10 mouse cellular contexts compared by ENCODE assay signal in genomic region chr10:62300006-62300827, GRCm38 (mm10). TPM values are rescaled to one million over a fixed set of nuclear protein-coding genes. Genes with fewer than 3 reads are reported as not detected.
DNase-seq lines count a peak whose midpoint lies in the region; ATAC-seq and TF ChIP-seq lines count a peak whose summit lies in the region.
"Had no signal": no experiment of that assay in that cellular context is flagged by ENCODE, and none has a peak within 500 bp of the region (broad histone marks: within the 10 kb centered on the region; RNA-seq: fewer than 3 reads in every experiment).

No protein-coding gene starts in this region.

- no peaks in the 10 kb centered on the region for H3K27me3 ChIP-seq in hindbrain, postnatal 0 days (ENCODE audit: insufficient read depth, low read length)
- no peaks in the 10 kb centered on the region for H3K27me3 ChIP-seq in hindbrain, embryonic 11.5 days (ENCODE audit: control insufficient read depth, insufficient read depth, low read length)
- no peaks in the 10 kb centered on the region for H3K27me3 ChIP-seq in C2C12 (ENCODE audit: control insufficient read depth, insufficient read depth, insufficient read length)
- H3K27me3 ChIP-seq in heart, embryonic 14.5 days (ENCODE audit: control insufficient read depth, insufficient read depth, low read length), result no peaks in the 10 kb centered on the region
- no peaks in the 10 kb centered on the region for H3K27me3 ChIP-seq in forebrain, embryonic 13.5 days
- H3K27me3 ChIP-seq in kidney, embryonic 14.5 days (ENCODE audit: control insufficient read depth, insufficient read depth, low read length), result no peaks in the 10 kb centered on the region
- H3K27me3 ChIP-seq: midbrain, embryonic 12.5 days had no signal

- no peaks in the 10 kb centered on the region for H3K36me3 ChIP-seq in hindbrain, postnatal 0 days (ENCODE audit: insufficient read depth, low read length)
- no peaks in the 10 kb centered on the region for H3K36me3 ChIP-seq in hindbrain, embryonic 11.5 days (ENCODE audit: control insufficient read depth, insufficient read depth, low read length)
- peaks cover 42% of the 10 kb centered on the region for H3K36me3 ChIP-seq in C2C12 (ENCODE audit: control insufficient read depth, insufficient read depth)
- H3K36me3 ChIP-seq in heart, embryonic 14.5 days (ENCODE audit: control insufficient read depth, insufficient read depth, low read length), result peaks cover 90% of the 10 kb centered on the region
- 0 out of 2 replicates have a peak, but pooled peaks cover 9% of the 10 kb centered on the region for H3K36me3 ChIP-seq in forebrain, embryonic 13.5 days (ENCODE audit: poor library complexity, severe bottlenecking)
- peaks cover 6% of the 10 kb centered on the region; the same call in 1 of the 2 replicates for H3K36me3 ChIP-seq in kidney, embryonic 14.5 days (ENCODE audit: control insufficient read depth, insufficient read depth, low read length)
- H3K36me3 ChIP-seq: midbrain, embryonic 12.5 days had no signal

- peaks cover 15% of the 10 kb centered on the region for H3K79me2 ChIP-seq in C2C12 (ENCODE audit: control insufficient read depth, insufficient read depth)

- H3K4me1 ChIP-seq in hindbrain, postnatal 0 days (ENCODE audit: insufficient read depth, low read length), result no peaks in the 10 kb centered on the region
- H3K4me1 ChIP-seq in hindbrain, embryonic 11.5 days (replicated peaks; ENCODE audit: control insufficient read depth, insufficient read depth, low read length), result no peaks in the 10 kb centered on the region
- H3K4me1 ChIP-seq in heart, embryonic 14.5 days (ENCODE audit: control insufficient read depth in 2 of 2, insufficient read depth in 2 of 2, low read length in 2 of 2), result peaks cover 11 to 24% of the 10 kb centered on the region in 2 experiments
- no peaks in the 10 kb centered on the region for H3K4me1 ChIP-seq in forebrain, embryonic 13.5 days
- H3K4me1 ChIP-seq in kidney, embryonic 14.5 days (ENCODE audit: control insufficient read depth, insufficient read depth, low read length), result no peaks in the 10 kb centered on the region

- TF ChIP-seq CTCF in hindbrain, postnatal 0 days (IDR thresholded peaks at IDR 0.05; ENCODE audit: low read depth), result no peak
- no peak for TF ChIP-seq CTCF in C2C12 (IDR thresholded peaks at IDR 0.05; ENCODE audit: control insufficient read depth, insufficient read depth, insufficient read length)

- 72% methylated on average over 23 of the region's 23 CpGs for WGBS in hindbrain, postnatal 0 days
- 89% methylated on average over 23 of the region's 23 CpGs for WGBS in hindbrain, embryonic 11.5 days
- WGBS in heart, embryonic 14.5 days, result 57% methylated on average over 23 of the region's 23 CpGs
- 88% methylated on average over 23 of the region's 23 CpGs for WGBS in forebrain, embryonic 13.5 days
- 84% methylated on average over 23 of the region's 23 CpGs for WGBS in kidney, embryonic 14.5 days

- H3K27ac ChIP-seq in hindbrain, postnatal 0 days, result peak overlapping the region; percentile 20; the same call in 1 of the 2 replicates
- no peak overlapping the region for H3K27ac ChIP-seq in hindbrain, embryonic 11.5 days (ENCODE audit: low read depth, low read length)
- peak overlapping the region; percentile 31 to 59; a peak in 2 of 4 replicates for H3K27ac ChIP-seq in heart, embryonic 14.5 days (replicated peaks in 1 of 2; ENCODE audit: control insufficient read depth in 1 of 2, insufficient read depth in 1 of 2, low read depth in 2 of 2, low read length in 2 of 2)
- H3K27ac ChIP-seq in forebrain, embryonic 13.5 days, result no peak overlapping the region
- H3K27ac ChIP-seq in kidney, embryonic 14.5 days (ENCODE audit: low read depth, low read length), result no peak overlapping the region
- H3K27ac ChIP-seq: midbrain, embryonic 12.5 days had no signal

- peak; percentile 54 for ATAC-seq in hindbrain, postnatal 0 days
- ATAC-seq in hindbrain, embryonic 11.5 days (ENCODE audit: low FRiP score), result no peak
- ATAC-seq in heart, embryonic 14.5 days (ENCODE audit: insufficient number of reproducible peaks, insufficient read depth, low FRiP score, low read depth), result peak; percentile 52; the same call in 1 of the 2 replicates
- no peak for ATAC-seq in forebrain, embryonic 13.5 days
- no peak for ATAC-seq in kidney, embryonic 14.5 days (ENCODE audit: low FRiP score, low TSS enrichment)

- H3K4me2 ChIP-seq in hindbrain, postnatal 0 days (ENCODE audit: low read depth, low read length), result no peak overlapping the region
- H3K4me2 ChIP-seq in hindbrain, embryonic 11.5 days (replicated peaks; ENCODE audit: low read depth, low read length), result no peak overlapping the region
- H3K4me2 ChIP-seq in heart, embryonic 14.5 days (ENCODE audit: low read length), result no peak overlapping the region
- no peak overlapping the region for H3K4me2 ChIP-seq in forebrain, embryonic 13.5 days
- no peak overlapping the region for H3K4me2 ChIP-seq in kidney, embryonic 14.5 days (replicated peaks; ENCODE audit: low read depth, low read length)
- H3K4me2 ChIP-seq: midbrain, embryonic 12.5 days had no signal

- no peaks in the 10 kb centered on the region for H3K9me3 ChIP-seq in hindbrain, postnatal 0 days (ENCODE audit: low read length)
- H3K9me3 ChIP-seq in hindbrain, embryonic 11.5 days (ENCODE audit: control insufficient read depth, low read length), result no peaks in the 10 kb centered on the region
- H3K9me3 ChIP-seq in heart, embryonic 14.5 days (ENCODE audit: control insufficient read depth, low read length), result no peaks in the 10 kb centered on the region
- no peaks in the 10 kb centered on the region for H3K9me3 ChIP-seq in forebrain, embryonic 13.5 days (replicated peaks)
- H3K9me3 ChIP-seq in kidney, embryonic 14.5 days (ENCODE audit: control insufficient read depth, low read length), result no peaks in the 10 kb centered on the region
- H3K9me3 ChIP-seq: midbrain, embryonic 12.5 days had no signal

- no peaks in the 10 kb centered on the region for H3K79me3 ChIP-seq in C2C12 (ENCODE audit: low read depth)

- no peak overlapping the region for H3K9ac ChIP-seq in hindbrain, postnatal 0 days (replicated peaks; ENCODE audit: low read length)
- no peak overlapping the region for H3K9ac ChIP-seq in hindbrain, embryonic 11.5 days (ENCODE audit: low read depth, low read length)
- no peak overlapping the region for H3K9ac ChIP-seq in heart, embryonic 14.5 days (ENCODE audit: low read length)
- no peak overlapping the region for H3K9ac ChIP-seq in forebrain, embryonic 13.5 days
- H3K9ac ChIP-seq in kidney, embryonic 14.5 days (ENCODE audit: low read depth, low read length), result no peak overlapping the region
- H3K9ac ChIP-seq: midbrain, embryonic 12.5 days had no signal

- DNase-seq in hindbrain, postnatal 0 days (ENCODE audit: low spot score), result peak; percentile 42
- DNase-seq in hindbrain, embryonic 11.5 days (ENCODE audit: low spot score), result no peak
- DNase-seq in cerebellum, adult 8-10 months, result peak; percentile 83
- peak; percentile 35 for DNase-seq in lung, postnatal 36 days

- no peak overlapping the region for H3K4me3 ChIP-seq in hindbrain, postnatal 0 days (ENCODE audit: low read length)
- no peak overlapping the region for H3K4me3 ChIP-seq in hindbrain, embryonic 11.5 days (ENCODE audit: low read depth, low read length)
- no peak overlapping the region for H3K4me3 ChIP-seq in C2C12 (ENCODE audit: insufficient read depth, poor library complexity, severe bottlenecking)
- no peak overlapping the region for H3K4me3 ChIP-seq in heart, embryonic 14.5 days (ENCODE audit: control insufficient read depth in 1 of 2, insufficient read depth in 1 of 2, low read depth in 1 of 2, low read length in 2 of 2)
- no peak overlapping the region for H3K4me3 ChIP-seq in forebrain, embryonic 13.5 days
- no peak overlapping the region for H3K4me3 ChIP-seq in kidney, embryonic 14.5 days (ENCODE audit: low read length)
- H3K4me3 ChIP-seq: erythroblast, embryonic 14.5 days; midbrain, embryonic 12.5 days had no signal

- H3ac ChIP-seq in C2C12 (ENCODE audit: control insufficient read depth, insufficient read length, low read depth), result peak overlapping the region; percentile 65

TF ChIP-seq in C2C12, 6 proteins besides CTCF, POLR2A, EP300 and RAD21:
- TF ChIP-seq MYOD1 (IDR thresholded peaks at IDR 0.05; ENCODE audit: control insufficient read depth, insufficient read length, low read depth), result no peak
- no peak for TF ChIP-seq MYOG (IDR thresholded peaks at IDR 0.05; ENCODE audit: control insufficient read depth, extremely low read depth, insufficient read length)
- no peak for TF ChIP-seq CEBPB (IDR thresholded peaks at IDR 0.05; ENCODE audit: low read depth)
- peak; percentile 99 for TF ChIP-seq USF1 (IDR thresholded peaks at IDR 0.05; ENCODE audit: low read depth)
- peak; percentile 17 for TF ChIP-seq FOSL1 (IDR thresholded peaks at IDR 0.05; ENCODE audit: insufficient read depth, low read length, poor library complexity, severe bottlenecking)
- TF ChIP-seq MAX (IDR thresholded peaks at IDR 0.05), result peak; percentile 63

RNA-seq across cellular contexts. Expression of gene Tacr2, which starts 48.0 kb away (rescaled TPM):
- total RNA-seq in hindbrain, postnatal 0 days (2014; rRNA removed), result not detected in 2 replicates
- polyA plus RNA-seq in hindbrain, postnatal 0 days (2015; fragmentation: Nextera tagmentation; extraction: Ambion mirVana), result 0.08 TPM in 2 replicates
- not detected in 2 replicates for polyA plus RNA-seq in hindbrain, embryonic 11.5 days (2014; fragmentation: Nextera tagmentation; extraction: Ambion mirVana)
- polyA plus RNA-seq in C2C12 (2012; fragmentation: generic; extraction: Trizol), result 0.04 TPM
- not detected in 2 replicates for polyA plus RNA-seq in heart, embryonic 14.5 days (2014; fragmentation: Nextera tagmentation; extraction: Ambion mirVana)
- polyA plus RNA-seq in forebrain, embryonic 13.5 days (2015; fragmentation: Nextera tagmentation; extraction: Ambion mirVana), result not detected in 2 replicates
- polyA plus RNA-seq in kidney, embryonic 14.5 days (2014; fragmentation: Nextera tagmentation; extraction: Ambion mirVana), result not detected in 2 replicates
- polyA plus RNA-seq: erythroblast, embryonic 14.5 days; midbrain, embryonic 12.5 days had no signal

Comparison
In these comparisons a context has a peak if more than half of its experiments do, and no peak if none do; other contexts are left out.
1. ATAC-seq: peak in hindbrain, postnatal 0 days (single experiment) and heart, embryonic 14.5 days (single experiment); none in hindbrain, embryonic 11.5 days (single experiment), forebrain, embryonic 13.5 days (single experiment) and kidney, embryonic 14.5 days (single experiment).
2. H3K27ac ChIP-seq: peak in hindbrain, postnatal 0 days (single experiment) and heart, embryonic 14.5 days (2 of 2); none in hindbrain, embryonic 11.5 days (single experiment), forebrain, embryonic 13.5 days (single experiment) and kidney, embryonic 14.5 days (single experiment).